Mouse (Mus musculus): ENCODE measurements around the gene Xxylt1. TPM values are rescaled to one million over a fixed set of nuclear protein-coding genes. Genes with fewer than 3 reads are reported as not detected.

Xxylt1 gene
- polyA plus RNA-seq, 1 experiment from 2014 or later = 9.7 TPM

GRCm38 (mm10) chr16:30923899-30924298, 157.3 kb downstream of the Xxylt1 start:
- 74% methylated on average over 7 of the region's 7 CpGs for WGBS
- no peak for ATAC-seq
- no peak overlapping the region for H3K4me3 ChIP-seq (replicated peaks; ENCODE audit: low read length)

GRCm38 (mm10) chr16:30922548-30922947, 158.7 kb downstream of the Xxylt1 start:
- no peaks in the 10 kb centered on the region for H3K4me1 ChIP-seq (replicated peaks; ENCODE audit: control insufficient read depth, insufficient read depth, low read length)
- H3K4me2 ChIP-seq (ENCODE audit: low read length) = no peak overlapping the region
- no peaks in the 10 kb centered on the region for H3K36me3 ChIP-seq (ENCODE audit: control insufficient read depth, insufficient read depth)
- no peak for ATAC-seq
- H3K27me3 ChIP-seq (replicated peaks; ENCODE audit: control insufficient read depth, insufficient read depth, low read length) = no peaks in the 10 kb centered on the region
- H3K9me3 ChIP-seq (ENCODE audit: control insufficient read depth, low read length) = no peaks in the 10 kb centered on the region
- no peak overlapping the region for H3K27ac ChIP-seq (ENCODE audit: low read length)
- no peak overlapping the region for H3K4me3 ChIP-seq (replicated peaks; ENCODE audit: low read length)
- 86% methylated on average over 1 of the region's 1 CpGs for WGBS
- H3K9ac ChIP-seq (replicated peaks; ENCODE audit: low read depth, low read length) = no peak overlapping the region

More at GRCm38 (mm10) chr16:30923899-30924298, 157.3 kb downstream of the Xxylt1 start:
- no peak overlapping the region for H3K4me2 ChIP-seq (ENCODE audit: low read length)
- H3K36me3 ChIP-seq (ENCODE audit: control insufficient read depth, insufficient read depth) = no peaks in the 10 kb centered on the region
- no peak overlapping the region for H3K27ac ChIP-seq (ENCODE audit: low read length)
- H3K27me3 ChIP-seq (replicated peaks; ENCODE audit: control insufficient read depth, insufficient read depth, low read length) = no peaks in the 10 kb centered on the region
- H3K4me1 ChIP-seq (replicated peaks; ENCODE audit: control insufficient read depth, insufficient read depth, low read length) = no peaks in the 10 kb centered on the region
- no peak overlapping the region for H3K9ac ChIP-seq (replicated peaks; ENCODE audit: low read depth, low read length)
- H3K9me3 ChIP-seq (ENCODE audit: control insufficient read depth, low read length) = no peaks in the 10 kb centered on the region

- WGBS = 92% methylated on average over 7 of the region's 7 CpGs
- Histone ChIP-seq H3K4me2 (ENCODE audit: low read length) (no peak overlapping the region), H3K27ac (ENCODE audit: low read length) (no peak overlapping the region), H3K9ac (replicated peaks; ENCODE audit: low read depth, low read length) (no peak overlapping the region), H3K9me3 (ENCODE audit: control insufficient read depth, low read length) (no peaks in the 10 kb centered on the region), H3K4me1 (replicated peaks; ENCODE audit: control insufficient read depth, insufficient read depth, low read length) (no peaks in the 10 kb centered on the region), H3K27me3 (replicated peaks; ENCODE audit: control insufficient read depth, insufficient read depth, low read length) (no peaks in the 10 kb centered on the region), H3K4me3 (replicated peaks; ENCODE audit: low read length) (no peak overlapping the region), H3K36me3 (ENCODE audit: control insufficient read depth, insufficient read depth) (no peaks in the 10 kb centered on the region)
- ATAC-seq = no peak
Measured at GRCm38 (mm10) chr16:30918866-30919265, 162.4 kb downstream of the Xxylt1 start.

- no peak overlapping the region for H3K4me3 ChIP-seq (replicated peaks; ENCODE audit: low read length)
- H3K4me2 ChIP-seq (ENCODE audit: low read length) = no peak overlapping the region
- no peaks in the 10 kb centered on the region for H3K36me3 ChIP-seq (ENCODE audit: control insufficient read depth, insufficient read depth)
- H3K9ac ChIP-seq (replicated peaks; ENCODE audit: low read depth, low read length) = no peak overlapping the region
- H3K4me1 ChIP-seq (replicated peaks; ENCODE audit: control insufficient read depth, insufficient read depth, low read length) = no peaks in the 10 kb centered on the region
- no peak overlapping the region for H3K27ac ChIP-seq (ENCODE audit: low read length)
- no peaks in the 10 kb centered on the region for H3K9me3 ChIP-seq (ENCODE audit: control insufficient read depth, low read length)
- ATAC-seq = no peak
- H3K27me3 ChIP-seq (replicated peaks; ENCODE audit: control insufficient read depth, insufficient read depth, low read length) = no peaks in the 10 kb centered on the region
- 44% methylated on average over 3 of the region's 3 CpGs for WGBS
Measured at GRCm38 (mm10) chr16:30916931-30917330, 164.3 kb downstream of the Xxylt1 start.

GRCm38 (mm10) chr16:30915611-30916220, 165.5 kb downstream of the Xxylt1 start:
- no peak for ATAC-seq
- WGBS = 90% methylated on average over 14 of the region's 14 CpGs
- no peaks in the 10 kb centered on the region for H3K9me3 ChIP-seq (ENCODE audit: control insufficient read depth, low read length)
- H3K27me3 ChIP-seq (replicated peaks; ENCODE audit: control insufficient read depth, insufficient read depth, low read length) = no peaks in the 10 kb centered on the region
- H3K4me1 ChIP-seq (replicated peaks; ENCODE audit: control insufficient read depth, insufficient read depth, low read length) = no peaks in the 10 kb centered on the region
- no peaks in the 10 kb centered on the region for H3K36me3 ChIP-seq (ENCODE audit: control insufficient read depth, insufficient read depth)
- no peak overlapping the region for H3K4me2 ChIP-seq (ENCODE audit: low read length)
- H3K9ac ChIP-seq (replicated peaks; ENCODE audit: low read depth, low read length) = no peak overlapping the region
- no peak overlapping the region for H3K27ac ChIP-seq (ENCODE audit: low read length)
- H3K4me3 ChIP-seq (replicated peaks; ENCODE audit: low read length) = no peak overlapping the region

Other genes starting within 250 kb of the Xxylt1 start
- 12.7 and 15.0 TPM in 2 replicates for gene Acap2, start 119.8 kb upstream of the Xxylt1 start, polyA plus RNA-seq (2015; fragmentation: Nextera tagmentation; extraction: Ambion mirVana)
- 83.3 and 101 TPM in 2 replicates for gene Ppp1r2, start 193.8 kb upstream of the Xxylt1 start, polyA plus RNA-seq (2015; fragmentation: Nextera tagmentation; extraction: Ambion mirVana)
- 63.1 and 94.4 TPM in 2 replicates for gene Apod, start 233.4 kb upstream of the Xxylt1 start, polyA plus RNA-seq (2015; fragmentation: Nextera tagmentation; extraction: Ambion mirVana)